In the genomic region with DNA sequence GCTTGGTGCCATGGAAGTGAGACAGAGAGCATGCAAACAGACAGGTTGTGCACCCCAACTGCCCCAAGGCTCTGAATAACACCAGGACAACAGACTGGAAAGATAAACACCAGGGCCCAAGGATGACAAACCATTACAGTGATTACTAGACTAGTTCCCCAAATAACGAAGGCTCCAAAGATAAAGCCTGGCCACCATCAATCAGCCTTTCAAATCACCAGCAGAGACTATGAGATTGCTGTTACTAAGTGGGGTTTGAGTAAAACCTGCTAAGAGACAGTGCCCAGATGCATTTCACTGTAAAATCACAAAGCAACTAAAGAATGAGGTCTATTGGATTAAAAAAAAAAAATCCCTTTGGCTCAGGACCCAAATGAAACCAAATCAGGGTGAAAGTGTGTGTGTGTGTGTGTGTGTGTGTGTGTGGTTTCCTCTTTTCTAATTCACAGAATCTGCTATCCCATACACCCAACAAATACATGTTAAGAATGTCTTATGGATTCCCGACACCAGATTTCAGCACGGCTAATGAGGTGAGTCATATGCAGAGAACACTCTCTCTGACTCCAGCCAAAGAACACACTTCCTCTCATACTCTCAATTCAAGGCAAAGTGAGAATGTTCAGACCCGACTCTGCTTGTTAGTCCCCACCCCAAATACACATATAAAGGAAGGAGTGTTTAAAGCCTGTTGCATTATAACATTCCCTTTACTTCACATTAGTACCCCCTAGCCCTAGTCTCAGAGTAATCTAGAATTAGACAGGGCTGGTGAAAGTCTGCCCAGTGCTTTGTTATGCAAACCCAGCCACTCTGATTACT, we compare ENCODE assay signal across 8 mouse cellular contexts. TPM values are rescaled to one million over a fixed set of nuclear protein-coding genes. Genes with fewer than 3 reads are reported as not detected.
DNase-seq lines count a peak whose midpoint lies in the region; ATAC-seq lines count a peak whose summit lies in the region.

No protein-coding gene starts in this region.

- H3K9ac ChIP-seq in hindbrain, embryonic 16.5 days (ENCODE audit: low read depth, low read length) = no peak overlapping the region
- H3K9ac ChIP-seq in midbrain, embryonic 16.5 days (ENCODE audit: low read depth, low read length) = no peak overlapping the region; the same call in 1 of the 2 replicates

- no peaks in the 10 kb centered on the region for H3K27me3 ChIP-seq in hindbrain, embryonic 16.5 days (replicated peaks; ENCODE audit: control insufficient read depth, insufficient read depth, low read length)
- no peaks in the 10 kb centered on the region for H3K27me3 ChIP-seq in midbrain, embryonic 16.5 days (ENCODE audit: control insufficient read depth, insufficient read depth, low read depth, low read length)

- ATAC-seq in activated CD4-positive, CD25-positive, alpha-beta regulatory T cell, adult 4 months = peak; percentile 5
- ATAC-seq in hindbrain, embryonic 16.5 days = no peak
- no peak for ATAC-seq in midbrain, embryonic 16.5 days

- H3K36me3 ChIP-seq in hindbrain, embryonic 16.5 days (ENCODE audit: control insufficient read depth, insufficient read depth, low read length) = no peaks in the 10 kb centered on the region
- H3K36me3 ChIP-seq in midbrain, embryonic 16.5 days (ENCODE audit: control insufficient read depth, insufficient read depth, low read length) = no peaks in the 10 kb centered on the region

- peak; percentile 36 for DNase-seq in kidney, adult 18-20 months
- no peak for DNase-seq in kidney, postnatal 10 days
- no peak for DNase-seq in frontal cortex, postnatal 14 days (ENCODE audit: low spot score in 2 of 2)
- no peak for DNase-seq in frontal cortex, adult 2 months (ENCODE audit: extremely low spot score in 1 of 2, low spot score in 1 of 2)
- no peak for DNase-seq in left cerebral cortex, adult 9 months (ENCODE audit: low spot score in 2 of 2)

- peaks cover 65% of the 10 kb centered on the region for H3K4me1 ChIP-seq in hindbrain, embryonic 16.5 days (ENCODE audit: control insufficient read depth, insufficient read depth, low read depth, low read length)
- H3K4me1 ChIP-seq in midbrain, embryonic 16.5 days (ENCODE audit: control insufficient read depth, insufficient read depth, low read length) = peaks cover 58% of the 10 kb centered on the region

- no peaks in the 10 kb centered on the region for H3K9me3 ChIP-seq in hindbrain, embryonic 16.5 days (ENCODE audit: control insufficient read depth, low read length)
- no peaks in the 10 kb centered on the region for H3K9me3 ChIP-seq in midbrain, embryonic 16.5 days (replicated peaks; ENCODE audit: control insufficient read depth, low read length, poor library complexity, severe bottlenecking)

- H3K27ac ChIP-seq in hindbrain, embryonic 16.5 days (ENCODE audit: low read depth, low read length) = no peak overlapping the region
- H3K27ac ChIP-seq in midbrain, embryonic 16.5 days (ENCODE audit: low read length) = peak overlapping the region; percentile 11; the same call in 1 of the 2 replicates

- 15% methylated on average over 4 of the region's 4 CpGs for WGBS in hindbrain, embryonic 16.5 days
- WGBS in midbrain, embryonic 16.5 days = 21% methylated on average over 4 of the region's 4 CpGs

- H3K4me2 ChIP-seq in hindbrain, embryonic 16.5 days (ENCODE audit: low read length) = peak overlapping the region; percentile 75
- peak overlapping the region; percentile 57 for H3K4me2 ChIP-seq in midbrain, embryonic 16.5 days (ENCODE audit: low read length)

- no peak overlapping the region for H3K4me3 ChIP-seq in hindbrain, embryonic 16.5 days (ENCODE audit: low read length)
- no peak overlapping the region for H3K4me3 ChIP-seq in midbrain, embryonic 16.5 days (ENCODE audit: low read depth, low read length)

RNA-seq across cellular contexts. Expression of a gene that starts 4.4 kb away (rescaled TPM):
- 10 to 100 TPM; 15.1 to 17.4 TPM for polyA plus RNA-seq in activated CD4-positive, CD25-positive, alpha-beta regulatory T cell, adult 4 months (2017; shearing (Covaris generic))
- polyA plus RNA-seq in hindbrain, embryonic 16.5 days (2015; fragmentation: Nextera tagmentation; extraction: Ambion mirVana) = 67.5 and 74.9 TPM in 2 replicates
- polyA plus RNA-seq in midbrain, embryonic 16.5 days (2015; fragmentation: Nextera tagmentation; extraction: Ambion mirVana) = 58.4 and 61.3 TPM in 2 replicates
- polyA plus RNA-seq in frontal cortex, adult 2 months (2012; rRNA removed) = 503 and 558 TPM in 2 replicates
